Mouse (Mus musculus): ENCODE data around the gene Cabp4.

DNA sequence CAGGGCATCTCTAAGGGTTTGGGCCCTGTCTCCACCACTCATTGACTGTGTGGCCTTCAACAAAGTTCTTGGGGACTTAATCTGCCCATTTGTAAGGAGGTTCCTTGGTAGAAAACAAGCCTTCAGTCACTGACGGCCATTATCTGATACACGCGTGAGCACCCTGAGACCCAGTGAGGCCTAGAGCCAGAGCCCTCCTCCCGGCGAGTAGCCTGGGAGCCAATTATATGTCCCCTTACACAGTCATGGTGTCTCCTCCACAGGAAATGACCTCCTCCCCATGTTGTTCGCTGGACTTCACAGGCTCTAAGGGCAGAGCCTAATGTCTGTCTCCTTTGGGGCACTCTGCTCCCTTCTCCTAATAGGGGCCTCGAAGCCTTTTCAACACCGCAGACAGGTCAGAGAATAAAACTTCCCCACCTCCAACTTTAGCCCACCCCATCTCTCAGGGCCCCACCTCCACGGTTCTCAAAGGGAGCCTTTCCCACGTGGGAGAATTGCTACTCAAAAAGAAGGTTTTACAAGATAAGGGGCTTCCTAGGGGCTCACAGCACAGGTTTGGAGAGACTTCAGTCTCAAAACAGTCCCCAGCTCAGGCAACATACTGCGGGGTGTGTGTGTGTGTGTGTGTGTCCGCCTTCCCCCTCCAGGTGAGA lies 2.7 kb upstream of the Cabp4 start:
- TF ChIP-seq ZNF384 (IDR thresholded peaks at IDR 0.05; ENCODE audit: low read depth, low read length): no peak
- no peak for TF ChIP-seq MAX (IDR thresholded peaks at IDR 0.05; ENCODE audit: low read length)
- TF ChIP-seq CTCF (conservative IDR thresholded peaks at IDR 0.05 in 1 of 2, IDR thresholded peaks at IDR 0.05 in 1 of 2; ENCODE audit: low read depth in 2 of 2, low read length in 2 of 2): no peak
- TF ChIP-seq ZKSCAN1 (IDR thresholded peaks at IDR 0.05; ENCODE audit: borderline replicate concordance, low read depth, low read length): no peak
- no peak for TF ChIP-seq E2F4 (IDR thresholded peaks at IDR 0.05; ENCODE audit: insufficient replicate concordance, low read depth, low read length)
- no peak for TF ChIP-seq USF1 (IDR thresholded peaks at IDR 0.05; ENCODE audit: low read depth, low read length)
- no peak for TF ChIP-seq UBTF (IDR thresholded peaks at IDR 0.05; ENCODE audit: low read depth, low read length)
- no peak for TF ChIP-seq ZC3H11A (IDR thresholded peaks at IDR 0.05; ENCODE audit: low read depth, low read length)

All from CH12.LX (cell line).